Mouse (Mus musculus) embryonic fibroblast, embryonic 13.5 days (primary cell): ENCODE results near the gene Fam120b.

Experiments used
- CTCF ChIP-seq: IDR thresholded peaks from 2 replicates; pipeline ENCODE4 v1.5.1; 2011; ENCODE audit warnings: mild to moderate bottlenecking, control low read depth, low read length, moderate library complexity, borderline replicate concordance; ENCODE audit not compliant: insufficient read depth
- POLR2A ChIP-seq: IDR thresholded peaks from 2 replicates; pipeline ENCODE4 v1.6.1; 2011; ENCODE audit warnings: low read depth, mild to moderate bottlenecking, control low read depth, low read length, moderate library complexity

GRCm38 (mm10) chr17:15377901-15378300 is 18.1 kb upstream of the Fam120b start:
- TF ChIP-seq POLR2A: no peak
- no peak for TF ChIP-seq CTCF
